ENCODE assay signal across 17 mouse cellular contexts in genomic region chr16:46097421-46097820, GRCm38 (mm10). TPM values are rescaled to one million over a fixed set of nuclear protein-coding genes. Genes with fewer than 3 reads are reported as not detected.
A peak's percentile ranks its signal among the peaks of the same experiment; 100 is the strongest.
DNase-seq lines count a peak whose midpoint lies in the region; ATAC-seq and TF ChIP-seq lines count a peak whose summit lies in the region.
"Had no signal": no experiment of that assay in that cellular context is flagged by ENCODE, and none has a peak within 500 bp of the region (broad histone marks: within the 10 kb centered on the region; RNA-seq: fewer than 3 reads in every experiment).

No protein-coding gene starts in this region.

- no peak overlapping the region for H3K27ac ChIP-seq in hindbrain, embryonic 13.5 days
- no peak overlapping the region for H3K27ac ChIP-seq in hindbrain, postnatal 0 days
- 0 out of 2 replicates have a peak overlapping the region, but pooled peaks have one; percentile 8 for H3K27ac ChIP-seq in gastrocnemius, adult 2 months
- H3K27ac ChIP-seq: hindbrain, embryonic 10.5 days; limb, embryonic 12.5 days; midbrain, embryonic 12.5 days had no signal

- H3K4me2 ChIP-seq in hindbrain, embryonic 13.5 days, result no peak overlapping the region
- H3K4me2 ChIP-seq in hindbrain, postnatal 0 days (ENCODE audit: low read depth, low read length), result no peak overlapping the region
- H3K4me2 ChIP-seq: heart, embryonic 11.5 days; limb, embryonic 12.5 days; midbrain, embryonic 12.5 days had no signal

- no peaks in the 10 kb centered on the region for H3K27me3 ChIP-seq in hindbrain, embryonic 13.5 days
- H3K27me3 ChIP-seq in hindbrain, postnatal 0 days (ENCODE audit: insufficient read depth, low read length), result no peaks in the 10 kb centered on the region
- H3K27me3 ChIP-seq: limb, embryonic 12.5 days; midbrain, embryonic 12.5 days had no signal

- no peak overlapping the region for H3K9ac ChIP-seq in hindbrain, embryonic 13.5 days
- H3K9ac ChIP-seq in hindbrain, postnatal 0 days (replicated peaks; ENCODE audit: low read length), result no peak overlapping the region
- H3K9ac ChIP-seq: limb, embryonic 12.5 days; liver, postnatal 0 days; midbrain, embryonic 12.5 days had no signal

- peak; percentile 28; the same call in 1 of the 2 replicates for ATAC-seq in hindbrain, embryonic 13.5 days (ENCODE audit: low FRiP score)
- no peak for ATAC-seq in hindbrain, postnatal 0 days
- ATAC-seq: liver, postnatal 0 days had no signal

- WGBS in hindbrain, embryonic 13.5 days, result 63% methylated on average over 9 of the region's 9 CpGs
- WGBS in hindbrain, postnatal 0 days, result 39% methylated on average over 9 of the region's 9 CpGs

- no peaks in the 10 kb centered on the region; the same call in 1 of the 2 replicates for H3K4me1 ChIP-seq in hindbrain, embryonic 13.5 days (replicated peaks)
- no peaks in the 10 kb centered on the region for H3K4me1 ChIP-seq in hindbrain, postnatal 0 days (ENCODE audit: insufficient read depth, low read length)
- H3K4me1 ChIP-seq: midbrain, embryonic 12.5 days had no signal

- no peaks in the 10 kb centered on the region for H3K36me3 ChIP-seq in hindbrain, embryonic 13.5 days
- no peaks in the 10 kb centered on the region for H3K36me3 ChIP-seq in hindbrain, postnatal 0 days (ENCODE audit: insufficient read depth, low read length)
- H3K36me3 ChIP-seq: hindbrain, embryonic 10.5 days; limb, embryonic 12.5 days; midbrain, embryonic 12.5 days had no signal

- H3K4me3 ChIP-seq in hindbrain, embryonic 13.5 days, result no peak overlapping the region
- H3K4me3 ChIP-seq in hindbrain, postnatal 0 days (ENCODE audit: low read length), result no peak overlapping the region
- no peak overlapping the region for H3K4me3 ChIP-seq in gastrocnemius, adult 2 months
- H3K4me3 ChIP-seq: hindbrain, embryonic 10.5 days; limb, embryonic 12.5 days; midbrain, embryonic 12.5 days; myocyte had no signal

- intact Hi-C loops in gastrocnemius, adult 2 months (cut with DNase I), result loop anchor here (5.0 kb wide), 1 partner anchor 105 kb away; no protein-coding TSS in a partner anchor

- no peak for TF ChIP-seq CTCF in hindbrain, postnatal 0 days (IDR thresholded peaks at IDR 0.05; ENCODE audit: low read depth)
- no peak for TF ChIP-seq CTCF in gastrocnemius, adult 2 months (IDR thresholded peaks at IDR 0.05)

- H3K9me3 ChIP-seq in hindbrain, embryonic 13.5 days, result no peaks in the 10 kb centered on the region
- H3K9me3 ChIP-seq in hindbrain, postnatal 0 days (ENCODE audit: low read length), result no peaks in the 10 kb centered on the region
- H3K9me3 ChIP-seq: hindbrain, embryonic 10.5 days; limb, embryonic 12.5 days; midbrain, embryonic 12.5 days had no signal

- DNase-seq in hindbrain, postnatal 0 days (ENCODE audit: low spot score), result no peak
- peak; percentile 13 for DNase-seq in 3134 (ENCODE audit: extremely low read depth, insufficient read length, low spot score)
- peak; percentile 42 for DNase-seq in Muller cell, postnatal 12 days (ENCODE audit: inconsistent ontology term)
- peak; percentile 61 for DNase-seq in gastrocnemius, adult 2 months
- DNase-seq in B cell, adult 2 months, result no peak
- DNase-seq in thymus, adult 18-20 months, result no peak
- DNase-seq: adrenal gland, adult 8-10 months; cerebellum, postnatal 14 days; kidney, adult 8-10 months; liver, postnatal 0 days had no signal

RNA-seq across cellular contexts. Expression of gene Cd96, which starts 22.6 kb away (rescaled TPM):
- polyA plus RNA-seq in hindbrain, embryonic 13.5 days (2015; fragmentation: Nextera tagmentation; extraction: Ambion mirVana), result 0.09 TPM in 2 replicates
- 0.29 TPM in 1 of 2 replicates, not detected in the other for total RNA-seq in hindbrain, postnatal 0 days (2014; rRNA removed)
- polyA plus RNA-seq in hindbrain, postnatal 0 days (2015; fragmentation: Nextera tagmentation; extraction: Ambion mirVana), result 0.06 and 0.10 TPM in 2 replicates
- not detected for total RNA-seq in gastrocnemius, adult 2 months (2021)
- polyA plus RNA-seq: frontal cortex, adult 2 months; heart, embryonic 11.5 days; hindbrain, embryonic 10.5 days; limb, embryonic 12.5 days; midbrain, embryonic 12.5 days; myocyte had no signal

RNA-seq across cellular contexts. Expression of gene Gm4737, which starts 57.5 kb away (rescaled TPM):
- polyA plus RNA-seq in hindbrain, embryonic 13.5 days (2015; fragmentation: Nextera tagmentation; extraction: Ambion mirVana), result 1.1 and 1.5 TPM in 2 replicates
- 1.3 and 2.3 TPM in 2 replicates for total RNA-seq in hindbrain, postnatal 0 days (2014; rRNA removed)
- polyA plus RNA-seq in hindbrain, postnatal 0 days (2015; fragmentation: Nextera tagmentation; extraction: Ambion mirVana), result 0.55 and 1.2 TPM in 2 replicates
- 10 to 100 TPM; 15.3 to 18.4 TPM for total RNA-seq in gastrocnemius, adult 2 months (2021)

Comparison
In these comparisons a context has a peak if more than half of its experiments do, and no peak if none do; other contexts are left out.
1. DNase-seq: peak in 3134 (single experiment), Muller cell, postnatal 12 days (single experiment) and gastrocnemius, adult 2 months (single experiment); none in hindbrain, postnatal 0 days (single experiment), B cell, adult 2 months (0 of 2) and thymus, adult 18-20 months (0 of 2).